Mouse (Mus musculus): ENCODE measurements around the gene Mthfr.
"Not testable (repeated sequence)": the region's sequence is repeated elsewhere in the genome, so short reads cannot be mapped to it uniquely, and the experiment has no call there.

Mthfr gene

DNA sequence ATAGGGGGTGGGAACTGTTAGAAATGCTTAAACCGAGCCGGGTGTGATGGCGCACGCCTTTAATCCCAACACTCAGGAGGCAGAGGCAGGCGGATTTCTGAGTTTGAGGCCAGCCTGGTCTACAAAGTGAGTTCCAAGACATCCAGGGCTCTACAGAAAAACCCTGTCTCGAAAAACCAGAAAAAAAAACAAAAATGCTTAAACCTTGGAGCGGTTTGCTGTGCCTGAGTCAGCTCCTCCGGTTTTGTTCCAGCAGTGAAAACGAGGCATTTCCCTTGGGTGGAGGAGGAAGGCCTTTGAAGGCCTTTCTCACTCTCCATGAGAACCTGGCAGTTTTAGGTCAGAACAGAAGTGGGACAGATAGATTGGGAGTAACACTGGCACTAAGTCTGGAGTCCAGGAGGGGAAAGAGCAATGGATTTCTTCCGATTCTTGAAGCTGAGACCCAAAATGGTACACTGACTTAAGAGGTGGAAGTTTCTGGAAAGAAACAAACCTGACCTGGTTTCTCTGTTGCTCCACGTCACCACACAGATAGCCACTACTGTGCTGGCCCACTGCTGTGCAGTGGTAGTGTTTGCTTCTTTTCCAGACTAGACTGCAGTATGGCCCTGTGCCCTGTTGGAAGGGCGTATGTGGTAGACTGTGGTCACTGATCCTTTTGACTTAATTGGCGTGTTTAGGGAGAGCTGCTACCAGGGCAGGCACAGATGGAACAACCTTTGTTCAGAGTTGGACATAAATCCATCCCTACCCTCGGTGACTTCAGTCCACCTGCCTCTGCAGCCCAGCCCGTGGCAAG is 1.4 kb downstream of the Mthfr start:
- DNase-seq (ENCODE audit: low read depth, low spot score) = no peak

DNA sequence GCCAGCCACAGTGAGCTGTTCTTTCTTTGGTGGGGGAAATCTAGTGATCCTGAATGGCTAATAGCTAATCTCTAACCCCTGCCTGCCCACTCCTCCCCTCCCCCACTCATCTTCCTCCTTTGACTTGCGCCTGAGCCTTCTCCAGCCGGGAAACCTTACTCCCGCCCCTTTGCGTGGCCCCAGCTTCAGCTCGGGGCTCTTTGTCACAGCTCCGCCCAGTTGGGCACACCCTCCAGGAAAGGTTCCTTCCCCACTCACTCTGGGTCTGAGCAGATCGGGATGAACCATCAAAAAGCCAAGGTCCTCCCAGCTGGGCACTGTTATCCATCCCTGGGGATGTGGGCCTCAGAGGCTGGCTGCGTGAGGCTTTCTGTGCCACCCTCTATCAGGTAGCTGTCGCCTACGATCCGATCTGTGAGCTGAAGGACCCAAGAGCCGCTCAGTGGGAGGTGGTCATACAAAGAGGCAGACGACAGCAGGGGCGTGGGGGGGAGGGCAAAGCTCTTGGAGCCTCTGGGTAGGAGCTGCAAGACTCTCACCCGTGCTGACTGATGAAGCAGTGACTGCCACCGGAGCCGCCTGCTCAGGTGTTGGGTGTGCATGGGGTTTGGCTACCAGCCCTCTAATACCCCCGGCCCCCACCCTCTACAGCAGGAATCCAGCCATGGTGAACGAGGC is 2.2 kb downstream of the Mthfr start:
- DNase-seq (ENCODE audit: low read depth, low spot score) = peak; percentile 70

DNA sequence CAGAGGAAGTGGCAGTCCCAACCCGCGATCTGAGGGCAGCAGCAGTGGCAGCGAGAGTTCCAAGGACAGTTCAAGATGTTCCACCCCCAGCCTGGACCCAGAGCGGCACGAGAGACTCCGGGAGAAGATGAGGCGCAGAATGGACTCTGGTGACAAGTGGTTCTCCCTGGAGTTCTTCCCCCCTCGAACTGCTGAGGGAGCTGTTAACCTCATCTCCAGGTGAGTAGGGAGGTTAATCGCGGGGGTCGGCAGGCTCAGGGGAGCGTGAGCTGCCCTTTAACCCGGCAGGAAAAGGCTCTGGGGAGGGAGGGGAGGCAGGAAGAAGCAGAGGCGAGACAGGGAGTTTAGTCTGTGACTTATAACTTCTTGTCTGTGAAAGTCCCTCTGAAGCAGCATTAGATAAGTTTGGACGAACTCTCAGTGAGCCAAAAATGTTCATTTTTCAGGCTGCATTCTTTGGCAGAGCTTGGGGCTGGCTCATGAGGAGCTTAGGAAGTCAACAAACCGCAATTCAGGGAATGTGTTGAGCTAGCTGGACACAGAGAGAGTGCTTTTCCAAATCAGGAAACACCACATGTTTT is 2.8 kb downstream of the Mthfr start:
- no peak for DNase-seq (ENCODE audit: low read depth, low spot score)

DNA sequence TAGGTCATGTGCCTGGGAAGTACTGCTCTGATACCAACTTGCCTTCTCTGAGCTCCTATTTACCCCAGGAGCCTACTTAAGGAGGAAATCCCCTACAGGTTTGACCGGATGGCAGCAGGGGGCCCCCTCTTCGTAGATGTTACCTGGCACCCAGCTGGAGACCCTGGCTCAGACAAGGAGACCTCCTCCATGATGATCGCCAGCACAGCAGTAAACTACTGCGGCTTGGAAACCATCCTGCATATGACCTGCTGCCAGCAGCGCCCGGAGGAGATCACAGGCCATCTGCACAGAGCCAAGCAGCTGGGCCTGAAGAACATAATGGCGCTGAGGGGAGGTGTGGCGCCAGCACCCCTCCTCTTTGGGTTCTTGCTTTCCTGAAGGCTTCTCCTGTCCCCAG is 4.5 kb downstream of the Mthfr start:
- not testable (repeated sequence) for DNase-seq (ENCODE audit: low read depth, low spot score)

DNA sequence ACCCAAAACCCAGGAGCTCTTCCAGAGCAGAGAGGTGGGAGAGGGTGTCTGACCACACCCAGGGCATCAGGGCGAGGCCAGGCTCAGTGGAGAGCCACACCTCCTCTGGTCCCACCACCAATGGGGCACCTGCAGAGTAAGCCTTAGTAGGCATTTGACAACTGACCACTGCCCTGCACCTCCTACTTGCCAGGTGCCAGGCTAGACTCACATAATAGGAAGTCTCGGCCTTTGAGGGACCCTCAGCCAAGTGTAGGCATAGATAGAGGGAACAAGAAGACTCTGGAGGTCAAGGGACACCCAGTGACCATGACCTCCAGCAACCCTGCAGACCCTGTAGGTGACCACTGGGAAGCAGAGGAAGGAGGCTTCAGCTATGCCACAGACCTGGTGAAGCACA is 5.2 kb downstream of the Mthfr start:
- DNase-seq (ENCODE audit: low read depth, low spot score) = no peak

DNA sequence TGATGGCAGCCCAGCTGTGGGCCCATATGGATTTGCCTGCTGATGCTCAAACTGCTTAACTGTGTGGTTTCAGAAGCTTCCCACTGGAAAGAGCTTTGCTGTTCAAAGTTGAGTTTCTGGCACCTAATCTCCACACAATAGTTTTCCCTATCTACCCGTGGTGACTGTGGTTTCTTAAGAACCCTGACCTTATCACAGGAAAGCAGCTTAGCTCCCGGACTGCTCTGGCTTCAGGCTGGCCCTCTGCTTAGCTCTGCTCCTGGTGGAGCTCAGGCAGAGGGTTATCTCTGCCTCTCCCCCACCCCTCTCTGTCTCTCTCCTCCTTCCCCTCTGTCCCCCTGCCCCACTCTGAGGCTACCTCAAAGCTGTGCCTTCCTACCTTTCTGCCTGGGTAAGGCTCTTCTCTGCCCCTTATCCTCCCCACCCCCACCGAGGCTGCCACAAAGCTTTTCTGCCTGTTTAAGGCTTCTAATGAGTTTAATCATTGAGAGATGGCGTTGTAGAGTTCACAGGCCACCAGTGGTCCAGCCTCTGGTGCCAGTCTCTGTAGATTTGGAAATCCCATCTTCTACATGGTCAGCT is 7.7 kb downstream of the Mthfr start:
- no peak for DNase-seq (ENCODE audit: low read depth, low spot score)

DNA sequence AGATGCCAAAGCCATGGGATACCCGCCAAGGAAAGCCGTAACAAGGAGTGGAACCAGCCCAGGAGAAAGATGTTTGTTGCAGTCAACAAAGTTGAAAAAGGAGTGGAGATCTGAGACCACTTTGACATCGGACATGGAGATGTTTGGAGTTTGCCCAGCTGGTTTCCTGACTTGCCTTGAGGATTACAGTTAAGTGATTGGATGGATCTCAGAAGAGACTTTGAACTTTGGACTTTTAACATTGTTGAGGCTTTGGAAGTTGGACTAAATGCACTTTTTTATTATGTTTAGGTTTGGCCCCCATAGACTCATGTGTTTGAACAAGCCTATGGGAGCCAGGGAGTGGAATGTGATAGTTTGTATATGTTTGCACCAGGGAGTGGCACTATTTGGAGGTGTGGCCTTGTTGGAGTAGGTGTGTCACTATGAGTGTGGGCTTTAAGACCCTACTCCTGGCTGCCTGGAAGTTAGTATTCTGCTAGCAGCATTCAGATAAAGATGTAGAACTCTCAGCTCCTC is 11.6 kb downstream of the Mthfr start:
- DNase-seq (ENCODE audit: low read depth, low spot score) = not testable (repeated sequence)

DNA sequence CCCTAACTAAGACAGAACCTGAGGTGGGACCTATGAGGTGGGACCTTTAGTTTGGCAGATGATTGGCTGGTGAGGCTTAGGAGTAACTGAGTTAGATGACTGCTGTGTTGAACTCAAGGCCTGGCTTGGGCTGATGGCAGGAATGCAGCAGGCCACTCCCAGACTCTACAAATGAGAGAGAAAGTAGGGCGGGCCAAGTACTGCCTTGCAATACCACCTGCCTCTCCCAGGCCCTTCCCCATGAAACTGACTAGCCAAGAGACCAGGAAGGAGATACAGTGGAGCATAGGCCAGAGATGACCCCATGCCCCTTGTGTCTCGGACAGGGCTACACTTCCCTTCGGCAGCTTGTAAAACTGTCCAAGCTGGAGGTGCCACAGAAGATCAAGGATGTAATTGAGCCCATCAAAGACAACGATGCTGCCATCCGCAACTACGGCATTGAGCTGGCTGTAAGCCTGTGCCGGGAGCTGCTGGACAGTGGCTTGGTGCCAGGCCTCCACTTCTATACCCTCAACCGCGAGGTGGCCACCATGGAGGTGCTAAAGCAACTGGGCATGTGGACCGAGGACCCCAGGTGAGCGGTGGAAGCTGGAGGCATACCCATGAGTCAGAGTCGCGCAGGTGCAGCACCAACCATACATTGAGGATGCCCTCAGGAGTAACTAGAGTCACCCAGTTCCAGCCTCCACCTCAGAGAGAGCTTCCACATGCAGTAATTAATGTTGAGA is 12.3 kb downstream of the Mthfr start:
- DNase-seq (ENCODE audit: low read depth, low spot score) = no peak

DNA sequence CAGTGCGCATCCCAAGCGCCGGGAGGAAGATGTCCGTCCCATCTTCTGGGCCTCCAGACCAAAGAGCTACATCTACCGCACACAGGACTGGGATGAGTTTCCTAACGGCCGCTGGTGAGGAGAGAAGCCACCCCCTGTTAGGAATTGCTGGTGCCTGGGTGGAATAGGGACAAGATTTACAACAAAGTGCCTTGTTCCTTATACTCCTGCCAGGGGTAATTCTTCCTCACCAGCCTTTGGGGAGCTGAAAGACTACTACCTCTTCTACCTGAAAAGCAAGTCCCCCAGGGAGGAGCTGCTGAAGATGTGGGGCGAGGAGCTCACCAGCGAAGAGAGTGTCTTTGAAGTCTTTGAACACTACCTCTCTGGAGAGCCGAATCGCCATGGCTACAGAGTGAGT is 13.0 kb downstream of the Mthfr start:
- DNase-seq (ENCODE audit: low read depth, low spot score) = no peak

DNA sequence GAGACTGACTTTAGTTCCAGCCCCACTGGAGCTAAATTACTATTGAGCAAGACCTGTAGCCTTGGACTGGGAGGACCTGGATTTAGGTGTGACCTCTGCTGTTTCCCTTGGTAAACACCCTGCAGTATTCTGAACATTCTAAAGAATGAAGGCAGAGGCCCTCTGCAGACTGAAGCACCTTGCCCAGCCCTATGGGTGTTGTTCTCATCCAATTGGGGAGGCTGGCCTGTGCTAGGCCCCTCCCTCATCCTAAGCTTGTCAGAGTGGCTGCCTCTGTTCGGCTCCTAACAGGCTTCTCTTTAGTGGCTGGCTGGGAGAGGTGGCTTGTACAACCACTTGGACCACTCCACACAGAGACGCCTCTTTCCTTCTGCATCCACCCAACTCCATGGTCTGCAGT is 14.1 kb downstream of the Mthfr start:
- DNase-seq (ENCODE audit: low read depth, low spot score) = no peak

DNA sequence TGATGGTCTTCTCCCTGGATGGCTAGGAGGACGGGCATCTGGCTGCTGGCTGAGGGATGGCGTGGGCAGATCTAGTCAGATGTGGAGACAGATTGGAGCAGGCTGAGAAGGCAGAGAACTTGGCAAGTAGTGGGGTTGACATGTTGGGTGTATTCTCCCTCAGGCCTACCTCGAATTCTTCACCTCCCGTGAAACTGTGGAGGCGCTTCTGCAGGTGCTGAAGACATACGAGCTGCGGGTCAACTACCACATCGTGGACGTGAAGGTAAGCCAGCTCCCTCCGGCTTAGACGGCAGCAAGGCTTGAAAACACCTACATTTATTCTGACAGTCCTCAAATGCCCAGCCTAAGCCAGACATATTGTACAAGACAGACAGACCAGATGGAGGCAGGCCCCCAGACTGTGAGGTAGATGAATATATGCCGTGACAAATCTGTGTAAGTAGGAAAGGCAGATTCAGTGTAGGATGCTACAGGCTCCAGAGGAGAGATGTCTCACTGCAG is 14.6 kb downstream of the Mthfr start:
- no peak for DNase-seq (ENCODE audit: low read depth, low spot score)

DNA sequence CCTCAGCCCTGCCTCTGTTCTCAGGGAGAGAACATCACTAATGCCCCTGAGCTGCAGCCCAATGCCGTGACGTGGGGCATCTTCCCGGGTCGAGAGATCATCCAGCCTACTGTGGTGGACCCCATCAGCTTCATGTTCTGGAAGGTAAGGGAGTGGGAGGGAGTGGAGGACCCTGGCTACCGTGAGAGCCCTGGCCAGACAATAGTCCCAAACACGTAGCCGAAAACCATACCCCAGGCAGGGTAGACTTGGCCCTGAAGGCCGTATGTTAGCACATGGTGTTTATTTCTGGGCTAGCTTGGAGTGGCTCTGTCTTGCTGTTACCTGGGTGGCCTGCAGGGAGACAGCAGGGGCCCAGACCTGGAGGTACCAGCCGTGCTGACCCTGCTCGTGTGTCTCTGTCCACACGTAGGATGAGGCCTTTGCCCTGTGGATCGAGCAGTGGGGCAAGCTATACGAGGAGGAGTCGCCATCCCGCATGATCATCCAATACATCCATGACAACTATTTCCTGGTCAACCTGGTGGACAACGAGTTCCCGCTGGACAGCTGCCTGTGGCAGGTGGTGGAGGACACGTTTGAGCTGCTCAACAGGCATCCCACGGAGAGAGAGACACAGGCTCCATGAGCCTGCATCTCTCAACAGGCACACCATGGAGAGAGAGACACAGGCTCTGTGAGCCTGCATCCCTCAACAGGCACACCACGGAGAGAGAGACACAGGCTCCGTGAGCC is 16.3 kb downstream of the Mthfr start:
- no peak for DNase-seq (ENCODE audit: low read depth, low spot score)

DNA sequence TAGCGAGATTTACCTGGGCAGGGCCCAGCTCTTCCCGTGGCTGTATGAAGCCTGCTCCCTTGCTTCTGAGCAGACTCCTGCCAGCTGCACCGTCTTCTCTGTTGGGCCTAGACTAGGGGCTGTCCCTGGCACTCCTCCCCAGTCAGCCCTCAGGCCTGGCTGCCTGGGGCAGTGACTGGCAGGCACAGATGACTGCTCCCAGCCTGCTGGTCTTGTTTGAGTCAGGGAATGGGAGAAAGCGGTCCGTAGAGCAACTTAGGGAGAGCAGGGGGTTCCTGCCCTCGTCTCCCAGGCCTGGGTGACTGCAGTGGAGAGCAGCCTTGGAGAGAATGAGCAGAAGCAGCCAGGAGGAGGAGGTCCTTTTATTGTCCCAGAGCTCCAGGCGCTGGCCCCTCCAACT is 17.4 kb downstream of the Mthfr start:
- DNase-seq (ENCODE audit: low read depth, low spot score) = no peak

DNA sequence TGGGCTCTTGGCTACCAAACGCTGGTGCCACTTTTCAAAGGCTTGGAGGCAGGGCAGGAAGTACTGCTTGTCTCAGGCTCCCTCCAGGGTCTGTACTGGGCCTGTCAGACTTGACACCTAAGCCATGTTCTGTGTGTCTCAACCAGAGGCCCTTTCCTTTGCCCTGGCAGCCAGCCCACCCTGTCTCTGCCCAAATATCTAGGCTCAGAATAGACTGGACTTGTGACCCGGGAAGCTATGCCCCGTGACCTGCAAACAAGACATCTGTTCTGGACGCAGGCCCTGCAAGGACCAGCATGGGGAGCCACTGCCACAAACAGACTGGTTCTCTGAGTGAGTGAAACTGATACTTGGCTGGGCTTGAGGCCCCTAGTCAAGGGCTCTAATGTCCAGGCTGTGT is 17.9 kb downstream of the Mthfr start:
- no peak for DNase-seq (ENCODE audit: low read depth, low spot score)

DNA sequence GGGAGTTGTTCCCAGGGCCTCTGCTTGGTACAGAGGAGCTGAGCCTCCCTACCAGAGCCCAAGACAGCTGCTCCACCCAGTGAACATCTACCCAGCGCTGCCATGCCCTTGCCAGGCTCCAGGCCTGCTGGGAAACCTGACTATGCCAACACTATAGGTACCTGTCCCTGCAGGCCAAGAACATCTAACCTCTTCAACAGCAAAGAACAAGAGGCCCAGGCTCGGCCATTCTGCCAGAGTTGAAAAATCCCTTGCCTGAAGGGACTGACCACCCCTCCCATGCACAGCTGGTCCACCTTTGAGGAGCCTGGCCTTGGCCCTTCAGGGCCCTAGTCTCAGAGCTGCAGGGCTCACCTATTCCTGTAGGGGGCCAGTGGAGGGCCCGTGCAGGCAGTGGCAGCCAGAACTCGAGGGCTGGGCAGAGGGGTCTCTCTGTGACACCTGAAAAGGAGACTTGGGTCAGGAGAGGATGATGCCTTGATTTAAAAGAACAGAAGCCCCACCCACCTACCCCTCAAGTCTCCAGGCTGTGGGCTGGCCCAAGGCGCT is 18.9 kb downstream of the Mthfr start:
- DNase-seq (ENCODE audit: low read depth, low spot score) = no peak

DNA sequence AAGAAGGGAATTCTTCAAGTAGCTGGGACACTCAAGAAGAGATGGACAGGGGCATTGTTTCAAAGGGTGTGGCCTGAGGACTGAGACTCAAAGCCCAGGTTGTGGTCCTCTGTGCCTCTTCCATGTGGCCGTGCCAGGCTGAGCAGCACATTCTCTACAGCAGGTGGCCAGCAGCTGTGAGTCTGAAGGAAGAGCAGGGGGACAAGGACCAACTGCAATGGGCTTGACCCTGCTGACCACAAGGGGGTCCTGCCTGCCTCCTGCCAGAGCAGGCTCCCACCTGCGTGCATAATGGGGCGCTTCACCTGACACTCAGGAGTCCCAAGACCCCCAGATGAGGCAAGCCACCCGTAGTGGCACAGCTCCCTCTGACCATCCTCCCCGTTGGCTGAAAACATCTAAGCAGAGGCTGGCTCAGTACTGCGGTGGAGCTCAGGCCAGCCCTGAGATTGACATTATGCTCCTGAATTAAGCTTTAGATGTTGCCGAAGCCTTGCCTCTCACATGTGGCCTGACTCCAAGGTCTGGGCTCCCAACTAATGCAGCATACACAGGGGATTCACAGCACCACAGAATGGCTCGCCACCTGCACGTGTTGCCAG is 19.4 kb downstream of the Mthfr start:
- no peak for DNase-seq (ENCODE audit: low read depth, low spot score)

DNA sequence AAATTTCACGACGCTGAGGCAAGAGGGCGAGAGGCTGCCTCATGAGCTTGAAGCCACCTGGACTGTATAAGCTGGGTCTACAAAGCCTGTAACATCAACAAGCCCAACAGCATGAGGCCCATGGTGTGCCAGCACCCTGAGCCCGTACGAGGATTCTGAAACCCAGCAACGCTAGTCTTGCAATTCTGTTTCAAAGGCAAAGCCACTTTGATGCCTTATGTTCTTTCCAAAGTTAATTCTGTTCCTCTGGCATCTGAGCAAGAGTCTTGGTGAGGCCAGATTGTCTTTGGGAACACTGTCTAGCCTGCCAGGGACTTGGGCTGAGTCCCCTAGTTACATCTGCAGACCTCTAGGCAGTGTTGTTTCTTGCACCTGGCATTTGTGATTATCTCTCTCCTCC is 20.1 kb downstream of the Mthfr start:
- no peak for DNase-seq (ENCODE audit: low read depth, low spot score)

DNA sequence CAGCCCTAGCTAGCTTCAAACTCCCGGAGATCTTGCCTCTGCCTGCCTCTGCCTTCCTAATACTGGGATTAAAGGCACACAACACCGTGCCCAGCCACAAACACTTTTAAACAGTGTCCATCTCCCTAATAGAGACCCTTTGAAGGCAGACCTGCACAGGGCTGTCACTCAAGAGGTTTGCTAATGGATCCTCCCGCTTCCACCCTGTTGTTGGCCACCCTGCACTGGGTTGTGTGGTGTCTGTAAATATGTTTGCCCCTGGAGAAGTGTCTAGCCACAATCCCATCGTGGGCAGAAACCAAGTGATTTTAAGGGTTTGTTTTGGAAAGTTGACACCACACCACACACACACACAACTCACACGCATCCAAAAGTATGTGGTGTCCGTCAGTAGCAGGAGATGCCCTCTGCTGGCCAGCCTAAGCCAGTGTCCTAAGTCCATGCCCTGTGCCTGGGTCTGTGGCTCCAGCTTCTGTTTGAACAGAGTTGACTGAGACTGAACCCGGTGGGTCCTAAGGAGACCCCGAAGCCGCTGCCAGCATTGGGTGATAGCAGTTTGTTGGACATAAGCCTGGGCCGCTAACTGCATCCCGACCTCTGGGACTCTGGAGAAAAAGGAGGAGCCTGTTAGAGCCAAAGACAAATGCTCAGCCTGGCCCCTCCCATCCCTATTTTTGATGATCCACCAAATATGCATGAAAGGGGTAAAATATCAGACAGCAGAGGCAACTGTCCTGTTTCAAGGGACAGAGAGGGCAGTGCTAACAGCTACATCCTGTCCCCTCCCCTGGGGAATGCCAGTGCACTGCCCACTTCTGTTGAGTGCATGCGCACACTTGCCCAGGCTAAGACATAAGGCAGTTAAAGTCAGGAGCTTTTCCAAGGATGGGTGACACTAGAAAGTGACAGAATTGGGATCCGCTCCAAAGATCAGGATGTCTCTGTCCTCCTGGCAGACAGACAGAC is 21.5 kb downstream of the Mthfr start:
- no peak for DNase-seq (ENCODE audit: low read depth, low spot score)

DNA sequence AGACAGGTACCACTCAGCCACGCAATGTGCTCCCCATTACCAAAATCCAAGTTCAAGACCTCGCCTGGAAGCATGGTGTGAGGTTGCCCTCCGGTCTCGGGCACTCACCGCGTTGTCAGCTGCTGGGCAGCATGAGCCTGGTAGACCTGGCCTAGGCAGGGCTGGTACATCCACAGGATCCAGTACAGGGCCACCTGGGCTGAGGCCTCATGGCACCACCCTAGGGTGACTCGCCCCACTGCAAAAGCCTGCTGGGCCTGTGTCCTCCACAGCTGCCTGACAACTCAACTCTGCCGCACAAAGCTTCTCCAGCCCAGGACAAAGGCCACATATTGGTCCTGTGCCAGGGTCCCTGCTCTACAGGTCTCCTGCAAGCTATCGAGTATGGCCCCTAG is 22.2 kb downstream of the Mthfr start:
- no peak for DNase-seq (ENCODE audit: low read depth, low spot score)
